26 mouse cellular contexts compared by ENCODE assay signal in genomic region chr12:88466801-88467200, GRCm38 (mm10).
DNase-seq lines count a peak whose midpoint lies in the region; ATAC-seq lines count a peak whose summit lies in the region.
"Had no signal": no experiment of that assay in that cellular context is flagged by ENCODE, and none has a peak within 500 bp of the region (broad histone marks: within the 10 kb centered on the region; RNA-seq: fewer than 3 reads in every experiment).

No protein-coding gene starts in this region.

- WGBS in embryonic facial prominence, embryonic 10.5 days, result 87% methylated on average over 6 of the region's 6 CpGs

- no peak overlapping the region for H3K27ac ChIP-seq in embryonic facial prominence, embryonic 10.5 days (replicated peaks)
- H3K27ac ChIP-seq: embryonic facial prominence, embryonic 12.5 days; forebrain, embryonic 13.5 days; hindbrain, embryonic 13.5 days; intestine, embryonic 15.5 days; layer of hippocampus, adult 2 months; liver, embryonic 15.5 days; lung, embryonic 15.5 days; neural tube, embryonic 12.5 days had no signal

- H3K36me3 ChIP-seq in embryonic facial prominence, embryonic 10.5 days (replicated peaks), result no peaks in the 10 kb centered on the region
- H3K36me3 ChIP-seq: embryonic facial prominence, embryonic 12.5 days; intestine, embryonic 15.5 days; liver, embryonic 15.5 days; lung, embryonic 15.5 days; neural tube, embryonic 12.5 days had no signal

- no peaks in the 10 kb centered on the region for H3K9me3 ChIP-seq in embryonic facial prominence, embryonic 10.5 days
- H3K9me3 ChIP-seq: embryonic facial prominence, embryonic 12.5 days; forebrain, embryonic 13.5 days; hindbrain, embryonic 13.5 days; intestine, embryonic 15.5 days; liver, embryonic 15.5 days; lung, embryonic 15.5 days; neural tube, embryonic 12.5 days had no signal

- H3K4me3 ChIP-seq in embryonic facial prominence, embryonic 10.5 days, result no peak overlapping the region
- H3K4me3 ChIP-seq: embryonic facial prominence, embryonic 12.5 days; erythroblast, embryonic 14.5 days; forebrain, embryonic 13.5 days; hindbrain, embryonic 13.5 days; intestine, embryonic 15.5 days; layer of hippocampus, adult 2 months; liver, embryonic 15.5 days; lung, embryonic 15.5 days; neural tube, embryonic 12.5 days had no signal

- 0 out of 2 replicates have a peak, but pooled peaks cover 1% of the 10 kb centered on the region for H3K4me1 ChIP-seq in embryonic facial prominence, embryonic 10.5 days
- H3K4me1 ChIP-seq: embryonic facial prominence, embryonic 12.5 days; forebrain, embryonic 13.5 days; intestine, embryonic 15.5 days; liver, embryonic 15.5 days; lung, embryonic 15.5 days; neural tube, embryonic 12.5 days had no signal

- DNase-seq in thymus, postnatal 0 days (ENCODE audit: low spot score), result peak; percentile 19
- DNase-seq in thymus, adult 18-20 months, result no peak
- DNase-seq in kidney, adult 9 months, result no peak
- DNase-seq in embryonic facial prominence, embryonic 10.5 days (ENCODE audit: low spot score), result no peak
- DNase-seq: cerebellum, adult 11 months; cerebellum, adult 9-11 months; heart, postnatal 14 days; kidney, adult 8-10 months; kidney, postnatal 14 days; layer of hippocampus, postnatal 36 days; lung, postnatal 4 days; retina, postnatal 1 day; right cerebral cortex, postnatal 25 days had no signal

- peak; percentile 95 for ATAC-seq in activated CD4-positive, CD25-positive, alpha-beta regulatory T cell, adult 4 months
- peak; percentile 95 for ATAC-seq in inflammation-experienced regulatory T-cells, adult 6 months
- peak; percentile 31; the same call in 1 of the 2 replicates for ATAC-seq in neutrophil, adult 5-6 weeks (ENCODE audit: extremely low read depth, insufficient number of reproducible peaks, low FRiP score, poor library complexity, severe bottlenecking)
- ATAC-seq in megakaryocyte-erythroid progenitor cell, adult 5-6 weeks (replicated peaks; ENCODE audit: low FRiP score, low TSS enrichment, poor library complexity, severe bottlenecking), result no peak
- ATAC-seq: forebrain, embryonic 13.5 days; intestine, embryonic 15.5 days had no signal

- H3K27me3 ChIP-seq in embryonic facial prominence, embryonic 10.5 days (replicated peaks; ENCODE audit: low read depth, poor library complexity, severe bottlenecking), result no peaks in the 10 kb centered on the region
- H3K27me3 ChIP-seq: embryonic facial prominence, embryonic 12.5 days; forebrain, embryonic 13.5 days; hindbrain, embryonic 13.5 days; intestine, embryonic 15.5 days; liver, embryonic 15.5 days; lung, embryonic 15.5 days; neural tube, embryonic 12.5 days had no signal
